Mouse (Mus musculus): Measurements from ENCODE around the gene Mga. TPM values are rescaled to one million over a fixed set of nuclear protein-coding genes. Genes with fewer than 3 reads are reported as not detected.

Mga gene
- total RNA-seq, 2 experiments from 2014 or later = 25.6 to 34.9 TPM

Small RNA genes lying within 50 kb of the gene (microRNA-seq; reads per million reads assigned to microRNA genes)
- gene Mir7665 = not detected

Other genes starting within 250 kb of the Mga start
- gene Ndufaf1, start 234.4 kb upstream of the Mga start, total RNA-seq (2021) = 10 to 100 TPM; 44.9 to 46.8 TPM
- 10 to 100 TPM; 28.0 to 28.8 TPM for gene Rtf1, start 222.2 kb upstream of the Mga start, total RNA-seq (2021)
- gene Itpka, start 154.9 kb upstream of the Mga start, total RNA-seq (2021) = not detected
- gene Ltk, start 136.8 kb upstream of the Mga start, total RNA-seq (2021) = not detected
- gene Rpap1, start 109.7 kb upstream of the Mga start, total RNA-seq (2021) = 10 to 100 TPM; 14.6 to 16.6 TPM
- gene Tyro3, start 99.5 kb upstream of the Mga start, total RNA-seq (2021) = under 1 TPM; 0.27 to 0.95 TPM
- 1 to 10 TPM; 6.0 to 6.2 TPM for gene Mapkbp1, start 75.5 kb downstream of the Mga start, total RNA-seq (2021)
- 1 to 10 TPM; 2.4 to 3.0 TPM for gene Jmjd7, start 130.3 kb downstream of the Mga start, total RNA-seq (2021)
- under 1 TPM; 0.41 to 0.52 TPM for gene Gm28042, start 130.3 kb downstream of the Mga start, total RNA-seq (2021)
- 1 to 10 TPM in 1 of 2 experiments, under 1 TPM in 1; 0.45 to 1.2 TPM for gene Pla2g4b, start 136.2 kb downstream of the Mga start, total RNA-seq (2021)

All from gastrocnemius, adult 18-20 months (tissue).